Mouse (Mus musculus) heart, embryonic 15.5 days (tissue): ENCODE results near the gene Tgfbi. TPM values are rescaled to one million over a fixed set of nuclear protein-coding genes. Genes with fewer than 3 reads are reported as not detected.
A peak's percentile ranks its signal among the peaks of the same experiment; 100 is the strongest.

Source experiments
- ATAC-seq: fragments of 200-750 bp; cut with Nextera tagmentation; replicated peaks from 2 replicates; pipeline ENCODE4 v1.8.0; 2017; ENCODE audit warnings: low read depth, moderate TSS enrichment; ENCODE audit not compliant: insufficient number of reproducible peaks, insufficient read depth, low FRiP score
- H3K27ac ChIP-seq: fragments of 300-500 bp; sonication (generic); 2 replicates; pipeline ENCODE4 v1.5.1; 2015; ENCODE audit warnings: mild to moderate bottlenecking, inconsistent platforms
- H3K27me3 ChIP-seq: fragments of 300-500 bp; sonication (generic); 2 replicates; pipeline ENCODE4 v1.6.1; 2015; ENCODE audit warnings: inconsistent platforms
- H3K36me3 ChIP-seq: fragments of 300-500 bp; sonication (generic); 2 replicates; pipeline ENCODE4 v1.6.1; 2015; ENCODE audit warnings: mild to moderate bottlenecking, inconsistent platforms
- H3K4me1 ChIP-seq: fragments of 300-500 bp; sonication (generic); replicated peaks from 2 replicates; pipeline ENCODE4 v1.6.1; 2015; ENCODE audit warnings: inconsistent platforms
- H3K4me2 ChIP-seq: fragments of 300-500 bp; sonication (generic); 2 replicates; pipeline ENCODE4 v1.6.1; 2015; ENCODE audit warnings: inconsistent platforms, mild to moderate bottlenecking, moderate library complexity
- H3K4me3 ChIP-seq: fragments of 300-500 bp; sonication (generic); 2 replicates; pipeline ENCODE4 v1.5.1; 2015; ENCODE audit warnings: mild to moderate bottlenecking, inconsistent platforms
- H3K9ac ChIP-seq: fragments of 300-500 bp; sonication (generic); 2 replicates; pipeline ENCODE4 v1.6.1; 2015; ENCODE audit warnings: mild to moderate bottlenecking, inconsistent platforms
- H3K9me3 ChIP-seq: fragments of 300-500 bp; sonication (generic); replicated peaks from 2 replicates; pipeline ENCODE4 v1.6.1; 2016; ENCODE audit warnings: inconsistent platforms
- WGBS: fragments of 180-500 bp; shearing (Covaris S2); methylation state at CpG from one replicate; pipeline ENCODE4 v1.1.7; 2015; ENCODE audit warnings: mixed read lengths; 5-methylcytosine and 5-hydroxymethylcytosine counted together
- polyA plus RNA-seq: library from polyadenylated mRNA; unstranded; fragments of >200 nt; fragmentation: Nextera tagmentation; extraction: Ambion mirVana; gene quantifications from 2 replicates; pipeline ENCODE4 v1.2.1, GENCODE M21; 2015

Tgfbi gene
- polyA plus RNA-seq, 1 experiment from 2014 or later: 36.9 TPM

DNA sequence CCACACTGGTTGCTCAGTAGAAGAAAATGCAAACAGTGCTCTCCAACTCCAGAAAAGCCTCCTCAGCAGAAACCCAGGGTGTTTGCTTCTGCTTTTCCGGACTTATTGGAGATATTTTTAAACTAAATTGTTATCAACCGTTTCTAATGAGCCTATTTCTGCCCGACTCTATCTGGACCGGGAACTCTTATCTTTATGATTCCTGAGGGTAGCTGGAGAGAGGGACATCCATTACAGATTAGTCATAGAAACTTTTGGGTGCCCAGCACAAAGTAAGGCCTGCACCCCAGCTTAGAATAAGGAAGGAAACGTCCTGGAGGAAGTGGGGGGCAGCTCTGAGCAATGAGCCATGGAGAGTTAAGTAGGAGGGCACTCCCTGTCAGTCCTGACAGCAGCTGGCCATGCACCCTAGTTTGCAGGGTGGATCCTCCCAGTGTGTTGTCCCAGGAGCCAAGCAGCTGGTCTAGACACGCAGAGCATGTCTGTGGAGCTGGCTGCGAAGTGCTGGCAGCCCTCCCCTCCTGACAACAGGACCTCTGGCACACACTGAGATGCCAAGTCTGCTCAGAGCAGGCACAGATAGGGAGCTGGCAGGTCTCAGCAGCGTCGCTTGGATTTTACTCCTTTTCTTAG is 4.2 kb downstream of the Tgfbi start:
- H3K9ac ChIP-seq: no peak overlapping the region
- H3K4me1 ChIP-seq: peaks cover 52% of the 10 kb centered on the region
- peaks cover 18% of the 10 kb centered on the region for H3K27me3 ChIP-seq
- H3K4me2 ChIP-seq: peak overlapping the region; percentile 17; the same call in 1 of the 2 replicates
- no peaks in the 10 kb centered on the region for H3K9me3 ChIP-seq
- WGBS: 17% methylated on average over 9 of the region's 9 CpGs
- no peaks in the 10 kb centered on the region for H3K36me3 ChIP-seq
- peak; percentile 53; the same call in 1 of the 2 replicates for ATAC-seq
- H3K27ac ChIP-seq: peak overlapping the region; percentile 64
- H3K4me3 ChIP-seq: no peak overlapping the region

GRCm38 (mm10) chr13:56614768-56615167 is 5.4 kb downstream of the Tgfbi start:
- Histone ChIP-seq H3K27me3 (peaks cover 14% of the 10 kb centered on the region), H3K27ac (no peak overlapping the region), H3K36me3 (no peaks in the 10 kb centered on the region), H3K4me2 (no peak overlapping the region), H3K4me1 (peaks cover 43% of the 10 kb centered on the region), H3K9ac (no peak overlapping the region), H3K9me3 (no peaks in the 10 kb centered on the region), H3K4me3 (no peak overlapping the region)
- ATAC-seq: no peak
- WGBS: 60% methylated on average over 3 of the region's 3 CpGs

DNA sequence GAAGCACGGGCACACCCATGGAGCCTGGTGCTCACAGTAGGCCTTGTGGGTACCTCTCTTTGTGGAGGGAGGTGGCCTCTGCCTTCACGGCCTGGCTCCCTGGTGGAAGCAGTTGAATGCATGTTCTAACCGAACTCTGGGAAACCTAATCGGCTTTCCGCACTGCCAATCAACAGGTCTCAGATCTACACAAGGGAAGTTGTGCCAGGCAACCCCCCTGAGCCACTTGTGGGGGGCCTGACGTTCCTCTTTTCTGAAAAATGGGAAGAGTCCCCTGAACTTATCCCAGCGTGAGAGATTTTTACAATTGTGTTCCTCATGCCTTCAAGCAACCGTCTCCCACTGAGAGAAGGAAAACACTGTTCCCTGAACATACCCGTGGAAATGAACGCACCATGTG is 5.9 kb downstream of the Tgfbi start:
- no peak for ATAC-seq
- H3K9me3 ChIP-seq: no peaks in the 10 kb centered on the region
- H3K4me3 ChIP-seq: no peak overlapping the region
- no peak overlapping the region for H3K27ac ChIP-seq
- 79% methylated on average over 10 of the region's 10 CpGs for WGBS
- H3K36me3 ChIP-seq: no peaks in the 10 kb centered on the region
- H3K4me1 ChIP-seq: peaks cover 38% of the 10 kb centered on the region
- peaks cover 10% of the 10 kb centered on the region for H3K27me3 ChIP-seq
- no peak overlapping the region for H3K4me2 ChIP-seq
- H3K9ac ChIP-seq: no peak overlapping the region

GRCm38 (mm10) chr13:56615864-56616263 is 6.5 kb downstream of the Tgfbi start:
- Histone ChIP-seq H3K4me2 (no peak overlapping the region), H3K9ac (no peak overlapping the region), H3K27me3 (peaks cover 4% of the 10 kb centered on the region; the same call in 1 of the 2 replicates), H3K27ac (no peak overlapping the region), H3K36me3 (no peaks in the 10 kb centered on the region), H3K4me3 (no peak overlapping the region), H3K4me1 (peaks cover 38% of the 10 kb centered on the region), H3K9me3 (no peaks in the 10 kb centered on the region)
- WGBS: 72% methylated on average over 9 of the region's 9 CpGs
- ATAC-seq: no peak

GRCm38 (mm10) chr13:56616386-56616785 is 7.1 kb downstream of the Tgfbi start:
- ATAC-seq: no peak
- WGBS: 53% methylated on average over 7 of the region's 7 CpGs
- no peaks in the 10 kb centered on the region for H3K36me3 ChIP-seq
- H3K9ac ChIP-seq: no peak overlapping the region
- H3K4me3 ChIP-seq: no peak overlapping the region
- no peaks in the 10 kb centered on the region for H3K9me3 ChIP-seq
- peaks cover 38% of the 10 kb centered on the region for H3K4me1 ChIP-seq
- no peaks in the 10 kb centered on the region; the same call in 1 of the 2 replicates for H3K27me3 ChIP-seq
- no peak overlapping the region for H3K4me2 ChIP-seq
- no peak overlapping the region for H3K27ac ChIP-seq

DNA sequence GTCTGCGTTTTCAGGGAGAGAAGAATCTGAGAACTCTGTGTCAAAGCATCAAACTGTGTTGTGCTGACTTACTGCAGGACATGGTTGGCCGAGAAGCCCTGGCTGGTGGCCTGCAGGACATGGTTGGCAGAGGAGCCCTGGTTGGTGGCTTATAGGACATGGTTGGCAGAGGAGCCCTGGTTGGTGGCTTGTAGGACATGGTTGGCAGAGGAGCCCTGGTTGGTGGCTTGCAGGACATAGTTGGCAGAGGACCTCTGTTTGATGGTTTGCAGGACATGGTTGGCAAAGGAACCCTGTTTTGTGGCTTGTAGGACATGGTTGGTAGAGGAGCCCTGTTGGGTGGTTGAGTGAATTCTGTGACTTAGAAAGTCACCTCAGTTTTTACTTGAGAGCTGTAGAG is 7.9 kb downstream of the Tgfbi start:
- Histone ChIP-seq H3K4me1 (peaks cover 38% of the 10 kb centered on the region), H3K27ac (no peak overlapping the region)

DNA sequence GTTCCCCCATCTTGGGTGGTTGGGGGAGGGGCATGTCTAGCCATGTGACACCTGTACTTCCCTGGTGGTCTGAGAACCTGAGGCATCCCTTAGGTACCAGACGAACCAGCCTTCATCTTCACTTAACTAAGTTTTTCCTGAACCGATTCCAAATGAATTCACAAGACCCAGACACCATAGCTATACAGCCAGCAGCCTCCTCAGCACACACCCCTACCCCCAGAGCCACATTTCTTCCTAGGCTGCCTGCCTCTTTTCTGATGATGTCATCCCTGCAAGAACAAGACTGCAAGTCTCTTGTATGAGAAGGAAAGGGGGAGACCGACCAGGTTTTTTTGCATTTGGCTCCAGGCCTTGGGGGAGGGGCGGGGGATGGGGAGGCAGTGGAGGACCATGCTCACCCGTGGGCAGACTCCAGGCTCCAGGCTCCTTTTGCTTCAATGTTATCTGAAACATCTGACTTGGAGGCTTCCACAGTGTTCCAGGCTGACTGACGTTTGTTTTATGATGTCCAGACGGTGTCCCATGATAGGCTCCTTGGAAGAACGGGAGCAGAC is 13.0 kb downstream of the Tgfbi start:
- ATAC-seq: no peak
- Histone ChIP-seq H3K9me3 (no peaks in the 10 kb centered on the region), H3K9ac (no peak overlapping the region), H3K27ac (no peak overlapping the region), H3K27me3 (no peaks in the 10 kb centered on the region), H3K4me2 (no peak overlapping the region), H3K36me3 (no peaks in the 10 kb centered on the region), H3K4me3 (no peak overlapping the region), H3K4me1 (0 out of 2 replicates have a peak, but pooled peaks cover 13% of the 10 kb centered on the region)
- 41% methylated on average over 8 of the region's 8 CpGs for WGBS

More for the DNA sequence above, 7.9 kb downstream of the Tgfbi start:
- no peaks in the 10 kb centered on the region for H3K36me3 ChIP-seq
- H3K9ac ChIP-seq: no peak overlapping the region
- H3K27me3 ChIP-seq: no peaks in the 10 kb centered on the region
- no peak overlapping the region for H3K4me3 ChIP-seq
- no peaks in the 10 kb centered on the region for H3K9me3 ChIP-seq
- no peak for ATAC-seq
- no peak overlapping the region for H3K4me2 ChIP-seq
- WGBS: 90% methylated on average over 2 of the region's 2 CpGs

DNA sequence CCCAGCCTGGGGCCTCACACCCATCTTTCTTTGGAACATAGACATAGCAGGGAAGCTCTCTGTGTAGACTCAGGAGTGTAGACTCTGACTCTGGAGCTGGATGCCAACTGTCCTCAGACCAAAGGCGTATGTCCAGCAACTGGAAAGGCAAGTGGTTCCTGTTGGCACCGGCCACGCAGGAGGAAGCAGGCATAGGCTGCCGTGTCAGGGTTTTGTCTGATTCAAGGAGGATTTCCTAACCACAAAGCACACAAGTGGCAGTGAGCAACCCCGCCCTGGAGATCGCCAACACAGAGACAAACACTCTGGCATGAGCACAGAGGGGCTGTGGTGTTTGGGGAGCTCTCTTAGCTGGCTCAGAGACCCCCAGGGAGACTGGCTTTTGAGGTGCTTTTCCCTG is 17.2 kb downstream of the Tgfbi start:
- no peak overlapping the region for H3K9ac ChIP-seq
- H3K36me3 ChIP-seq: no peaks in the 10 kb centered on the region
- ATAC-seq: no peak
- peaks cover 16% of the 10 kb centered on the region; the same call in 1 of the 2 replicates for H3K4me1 ChIP-seq
- H3K4me2 ChIP-seq: no peak overlapping the region
- H3K4me3 ChIP-seq: no peak overlapping the region
- no peaks in the 10 kb centered on the region for H3K27me3 ChIP-seq
- no peak overlapping the region for H3K27ac ChIP-seq
- 61% methylated on average over 6 of the region's 6 CpGs for WGBS
- H3K9me3 ChIP-seq: no peaks in the 10 kb centered on the region

- no peak overlapping the region for H3K4me3 ChIP-seq
- WGBS: 78% methylated on average over 4 of the region's 4 CpGs
- H3K36me3 ChIP-seq: no peaks in the 10 kb centered on the region
- no peak for ATAC-seq
- no peak overlapping the region for H3K9ac ChIP-seq
- H3K27ac ChIP-seq: no peak overlapping the region
- no peaks in the 10 kb centered on the region for H3K27me3 ChIP-seq
- H3K4me2 ChIP-seq: no peak overlapping the region
- H3K9me3 ChIP-seq: no peaks in the 10 kb centered on the region
- H3K4me1 ChIP-seq: peaks cover 19% of the 10 kb centered on the region
These were observed 20.8 kb downstream of the Tgfbi start for GRCm38 (mm10) chr13:56630081-56630480.

- no peak for ATAC-seq
- H3K4me2 ChIP-seq: no peak overlapping the region
- no peaks in the 10 kb centered on the region for H3K9me3 ChIP-seq
- H3K27me3 ChIP-seq: no peaks in the 10 kb centered on the region
- no peak overlapping the region for H3K4me3 ChIP-seq
- H3K4me1 ChIP-seq: peaks cover 23% of the 10 kb centered on the region
- 63% methylated on average over 6 of the region's 6 CpGs for WGBS
- no peaks in the 10 kb centered on the region for H3K36me3 ChIP-seq
- no peak overlapping the region for H3K9ac ChIP-seq
- H3K27ac ChIP-seq: no peak overlapping the region
These were observed 21.2 kb downstream of the Tgfbi start for GRCm38 (mm10) chr13:56630552-56630951.

DNA sequence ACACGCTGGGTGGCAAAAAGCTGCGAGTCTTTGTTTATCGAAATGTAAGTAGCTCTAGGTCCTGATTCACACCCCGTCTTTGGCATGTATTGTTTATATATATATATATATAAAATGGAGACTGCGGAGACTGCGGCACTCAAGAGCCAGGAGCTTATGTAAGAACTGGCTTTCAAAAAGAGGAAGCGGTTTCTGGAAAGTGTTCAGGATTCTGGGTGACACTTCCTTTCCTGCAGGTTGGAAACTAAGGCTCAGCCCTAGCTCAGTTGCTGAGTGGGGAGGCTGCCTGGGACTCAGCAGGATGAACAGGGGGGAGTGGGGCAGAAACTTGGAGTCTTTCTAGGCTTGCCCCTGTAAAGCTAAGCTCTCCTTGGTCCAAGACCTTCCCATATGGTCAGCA is 22.0 kb downstream of the Tgfbi start:
- no peaks in the 10 kb centered on the region for H3K27me3 ChIP-seq
- no peak overlapping the region for H3K27ac ChIP-seq
- H3K9me3 ChIP-seq: no peaks in the 10 kb centered on the region
- 73% methylated on average over 7 of the region's 7 CpGs for WGBS
- H3K4me1 ChIP-seq: peaks cover 24% of the 10 kb centered on the region
- no peak overlapping the region for H3K4me3 ChIP-seq
- H3K9ac ChIP-seq: no peak overlapping the region
- no peaks in the 10 kb centered on the region for H3K36me3 ChIP-seq
- no peak overlapping the region for H3K4me2 ChIP-seq
- ATAC-seq: no peak

DNA sequence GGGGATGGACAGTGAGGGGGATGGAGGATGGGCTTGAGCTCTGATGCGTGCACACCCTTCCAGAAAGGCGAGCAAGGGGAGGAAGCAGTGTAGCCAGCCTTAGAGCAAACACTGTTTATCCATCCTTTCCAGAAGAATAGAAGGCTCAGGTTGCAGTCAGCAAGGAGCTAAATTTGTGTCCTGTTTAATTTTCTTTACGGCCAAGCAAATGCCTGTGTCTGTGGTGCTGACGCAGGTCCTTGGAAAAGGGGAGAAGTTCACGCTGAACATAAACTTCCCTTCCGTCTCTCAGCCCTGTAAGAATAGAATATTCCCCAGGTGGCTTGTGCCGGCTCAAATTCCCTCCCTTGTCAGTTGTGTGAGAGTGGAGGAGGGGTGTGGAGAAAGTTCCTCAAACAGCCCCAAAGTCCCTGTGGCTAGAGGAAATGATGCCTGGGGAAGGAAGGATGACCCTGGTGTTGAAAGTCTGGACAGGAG is 24.9 kb downstream of the Tgfbi start:
- Histone ChIP-seq H3K27me3 (0 out of 2 replicates have a peak, but pooled peaks cover 7% of the 10 kb centered on the region), H3K9ac (no peak overlapping the region), H3K4me3 (no peak overlapping the region), H3K9me3 (no peaks in the 10 kb centered on the region), H3K27ac (peak overlapping the region; percentile 76), H3K36me3 (no peaks in the 10 kb centered on the region), H3K4me1 (peaks cover 22% of the 10 kb centered on the region), H3K4me2 (peak overlapping the region; percentile 9; the same call in 1 of the 2 replicates)
- 16% methylated on average over 7 of the region's 7 CpGs for WGBS
- peak; percentile 29; the same call in 1 of the 2 replicates for ATAC-seq
